Mouse (Mus musculus): ENCODE measurements around the gene Snhg11.

The Snhg11 gene

DNA sequence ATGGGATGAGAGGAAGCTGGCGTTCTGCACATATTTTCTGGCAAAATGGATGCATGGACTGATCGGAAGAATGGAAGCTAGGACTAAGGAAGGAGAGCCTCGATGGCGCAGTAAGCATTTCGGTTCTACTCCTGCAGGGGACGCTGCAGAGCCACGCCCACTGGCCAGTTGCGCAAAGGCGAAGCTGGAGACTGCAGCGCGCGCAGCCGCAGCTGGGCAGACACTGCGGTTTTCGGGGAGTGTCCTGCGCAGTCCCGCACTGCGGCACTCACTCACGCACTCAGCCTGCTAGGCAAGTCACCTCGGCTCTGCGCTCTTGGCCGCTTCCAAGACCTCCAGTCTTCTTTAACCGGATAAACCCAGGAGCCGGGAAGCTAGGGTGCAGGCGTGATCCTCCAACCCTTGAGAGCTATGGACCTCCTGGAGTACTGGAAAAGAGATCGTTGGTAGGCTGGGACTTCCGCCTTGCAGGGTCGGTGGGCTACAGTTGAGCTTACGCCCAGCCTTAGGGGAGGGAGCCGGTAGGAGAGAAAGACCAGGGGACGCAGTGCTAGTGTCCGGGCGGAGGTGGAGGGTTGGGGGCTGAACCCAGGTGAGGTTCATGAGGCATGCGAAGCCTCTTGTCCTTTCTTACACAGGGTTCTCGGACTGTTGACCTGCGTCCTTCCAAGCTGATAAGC is at the start of gene Snhg11:
Gene Snhg11, plus strand, starts transcription at position 196 of the 680 bp plus-strand sequence.
- DNase-seq, result no peak

DNA sequence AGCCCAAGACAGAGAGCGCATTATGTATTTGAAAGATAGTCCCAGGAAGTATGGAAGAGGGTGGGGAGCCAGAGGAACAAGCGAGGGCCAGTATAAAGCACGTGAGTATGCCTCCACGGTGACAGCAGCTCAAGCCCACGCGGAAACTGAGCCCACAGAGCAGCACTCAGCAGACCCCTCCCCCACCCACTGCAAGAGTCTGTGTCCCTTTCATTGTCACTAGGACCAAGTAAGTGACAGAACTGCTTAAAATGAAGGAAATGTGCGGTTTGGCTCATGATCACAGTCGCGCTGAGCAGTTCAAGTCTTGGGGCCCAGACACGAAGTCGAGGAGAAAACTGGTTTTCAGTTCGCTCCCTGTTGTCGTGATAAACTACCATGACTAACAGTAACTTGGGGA is 41.1 kb upstream of the Snhg11 start:
- no peak for DNase-seq

DNA sequence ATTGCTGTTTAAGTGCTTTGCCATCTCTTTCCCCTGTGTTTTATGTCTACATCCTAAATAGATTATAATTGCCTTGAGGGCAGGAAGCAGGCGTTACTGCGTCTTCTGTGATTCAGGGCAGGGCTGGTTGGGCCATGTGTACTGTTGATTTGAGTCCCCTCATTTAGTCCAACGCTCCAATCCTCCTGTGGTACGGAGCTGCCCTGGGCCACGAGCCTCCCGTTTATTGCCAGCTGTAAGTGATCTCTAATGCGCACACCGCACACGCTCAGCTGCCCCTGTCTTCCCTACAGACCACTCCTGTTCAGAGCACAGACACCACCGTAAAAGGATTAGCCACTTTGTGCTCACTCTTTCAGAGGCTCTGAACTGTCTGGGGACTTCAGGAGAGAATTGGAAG is 37.7 kb upstream of the Snhg11 start:
- DNase-seq, result no peak

DNA sequence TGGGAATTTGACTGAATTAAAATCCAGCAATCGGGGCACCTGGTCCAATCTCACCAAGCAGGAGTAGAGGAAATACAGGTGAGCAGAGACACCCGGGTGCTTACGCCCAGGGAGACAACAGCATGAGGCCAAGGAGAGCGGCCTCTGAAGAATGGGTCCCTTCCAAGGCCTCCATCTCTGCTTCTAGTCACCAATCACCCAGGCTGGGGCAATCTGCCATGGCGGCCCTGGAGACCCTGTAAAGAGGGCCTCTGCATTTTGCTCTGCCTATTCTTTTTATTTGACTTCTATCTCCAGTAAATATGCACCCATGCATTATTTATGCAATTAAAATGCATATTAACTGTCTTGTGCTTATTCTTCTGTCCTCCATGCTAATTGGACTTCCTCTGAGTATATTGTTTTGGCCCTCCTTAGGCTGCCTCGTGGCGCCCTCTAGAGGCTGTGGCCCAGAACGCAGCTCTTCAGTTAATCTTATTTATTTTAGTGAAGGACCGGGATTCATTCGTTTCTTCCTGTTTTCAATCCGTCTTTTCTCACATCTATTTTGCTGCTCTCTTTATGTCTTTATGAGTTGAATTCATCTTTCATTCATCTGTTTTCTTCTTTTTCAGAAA is 35.4 kb upstream of the Snhg11 start:
- DNase-seq, result no peak

DNA sequence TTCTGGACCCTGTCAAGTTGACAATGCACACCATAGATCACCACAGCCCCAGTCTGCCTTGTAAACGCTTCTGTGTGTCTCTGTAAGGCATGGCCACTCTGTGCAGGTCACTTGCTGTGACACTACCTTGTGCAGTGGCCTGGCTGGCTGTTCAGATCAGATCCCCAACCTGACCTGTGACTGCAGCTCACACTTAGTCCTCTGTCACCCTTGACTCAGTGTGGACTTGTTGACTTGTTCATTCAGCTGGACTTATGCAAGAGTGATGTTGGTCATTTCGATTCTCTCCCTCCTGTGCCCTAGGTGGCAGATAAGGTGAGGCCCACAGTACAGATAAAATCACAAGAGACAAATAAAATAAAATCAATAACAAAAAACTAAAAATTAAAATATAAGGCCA is 34.1 kb upstream of the Snhg11 start:
- DNase-seq, result no peak

DNA sequence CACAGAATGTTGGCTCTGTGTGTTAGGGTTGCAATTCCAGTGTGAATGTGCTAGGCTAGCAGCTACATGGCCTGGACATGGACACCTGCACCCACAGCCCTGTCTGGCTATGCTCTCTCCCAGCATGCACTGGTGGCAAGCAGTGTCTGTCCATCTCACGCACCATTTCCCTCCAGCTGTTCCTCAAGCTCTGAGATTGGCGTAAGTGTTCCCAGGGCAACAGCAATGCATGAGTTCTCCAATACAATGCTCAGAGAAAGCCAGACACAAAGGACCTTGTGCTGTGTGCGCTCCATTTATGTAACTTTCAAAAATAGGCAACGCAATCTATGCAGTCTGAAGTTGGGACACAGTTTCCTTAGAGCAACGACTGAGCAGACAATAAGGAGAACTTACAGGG is 31.9 kb upstream of the Snhg11 start:
- no peak for DNase-seq

DNA sequence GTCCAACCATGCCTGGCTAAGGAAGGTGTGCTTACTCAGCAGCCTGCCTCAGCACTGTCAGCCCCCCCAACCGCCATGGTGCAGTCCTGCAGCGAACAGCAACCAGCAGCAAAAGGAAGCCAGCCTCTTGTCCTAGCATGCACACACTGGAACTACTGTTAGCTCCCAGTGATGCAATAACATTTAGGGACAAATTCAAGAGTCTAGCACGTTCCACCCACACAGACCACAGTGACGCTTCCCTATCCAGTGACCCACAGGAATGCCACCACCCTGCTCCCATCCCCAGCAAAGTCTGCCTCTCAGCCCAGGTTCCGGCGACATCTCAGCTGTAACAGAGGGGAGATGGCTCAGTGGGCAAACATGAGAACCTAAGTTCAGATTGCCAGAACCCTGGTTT is 29.0 kb upstream of the Snhg11 start:
- no peak for DNase-seq

DNA sequence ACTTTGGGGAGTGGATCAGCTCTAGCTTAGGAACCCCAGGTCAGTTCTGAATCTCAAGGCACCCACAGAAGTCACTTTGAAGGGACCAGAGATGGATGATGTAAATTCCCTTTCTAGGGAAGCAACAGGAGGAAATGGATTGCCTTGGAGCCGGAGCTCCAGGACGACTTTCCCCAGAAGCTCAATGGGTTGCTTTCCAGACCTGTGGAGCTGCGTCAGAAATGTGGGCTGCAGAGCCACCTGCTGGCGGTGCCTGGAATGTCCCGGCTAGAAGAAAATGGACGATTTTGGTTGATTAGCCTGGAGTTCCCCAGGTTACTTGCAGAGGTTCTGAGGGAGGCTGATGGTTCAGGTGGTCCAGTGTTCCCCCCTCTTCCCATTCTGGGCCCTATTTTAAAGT is 27.6 kb upstream of the Snhg11 start:
- peak; percentile 48 for DNase-seq

DNA sequence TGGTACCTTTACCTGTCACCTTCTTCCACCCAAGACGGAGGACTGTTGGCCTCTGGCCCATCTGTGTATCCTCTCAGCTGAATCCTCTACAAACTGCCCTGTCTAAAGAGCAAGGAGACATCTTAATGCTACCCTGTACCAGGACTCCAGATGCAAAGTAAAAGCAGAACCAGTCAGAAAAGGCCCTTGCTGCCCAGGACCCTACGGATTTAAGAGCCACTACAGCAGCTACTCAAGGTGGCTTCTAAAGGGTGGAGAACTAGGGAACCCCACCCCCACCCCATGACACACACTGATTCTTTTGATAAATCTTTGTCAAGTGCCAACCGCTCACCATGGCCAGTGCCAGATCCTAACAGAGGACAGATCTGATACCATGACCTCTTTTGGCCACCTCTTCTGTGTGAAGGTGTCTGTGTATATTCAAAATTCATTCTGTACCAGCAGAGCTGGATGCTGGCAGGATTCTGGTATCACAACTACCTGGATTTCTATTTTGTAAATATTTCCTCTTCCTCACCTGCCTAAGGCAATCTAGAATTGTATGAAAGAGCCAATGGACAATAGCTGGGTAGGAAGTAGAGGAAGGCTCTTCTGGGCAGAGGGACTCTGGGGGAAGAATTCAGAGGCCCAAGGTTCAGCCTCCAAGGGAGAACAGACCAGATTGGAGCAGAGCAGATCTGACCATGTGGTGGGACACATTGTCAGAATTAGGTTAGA is 22.5 kb upstream of the Snhg11 start:
- no peak for DNase-seq

DNA sequence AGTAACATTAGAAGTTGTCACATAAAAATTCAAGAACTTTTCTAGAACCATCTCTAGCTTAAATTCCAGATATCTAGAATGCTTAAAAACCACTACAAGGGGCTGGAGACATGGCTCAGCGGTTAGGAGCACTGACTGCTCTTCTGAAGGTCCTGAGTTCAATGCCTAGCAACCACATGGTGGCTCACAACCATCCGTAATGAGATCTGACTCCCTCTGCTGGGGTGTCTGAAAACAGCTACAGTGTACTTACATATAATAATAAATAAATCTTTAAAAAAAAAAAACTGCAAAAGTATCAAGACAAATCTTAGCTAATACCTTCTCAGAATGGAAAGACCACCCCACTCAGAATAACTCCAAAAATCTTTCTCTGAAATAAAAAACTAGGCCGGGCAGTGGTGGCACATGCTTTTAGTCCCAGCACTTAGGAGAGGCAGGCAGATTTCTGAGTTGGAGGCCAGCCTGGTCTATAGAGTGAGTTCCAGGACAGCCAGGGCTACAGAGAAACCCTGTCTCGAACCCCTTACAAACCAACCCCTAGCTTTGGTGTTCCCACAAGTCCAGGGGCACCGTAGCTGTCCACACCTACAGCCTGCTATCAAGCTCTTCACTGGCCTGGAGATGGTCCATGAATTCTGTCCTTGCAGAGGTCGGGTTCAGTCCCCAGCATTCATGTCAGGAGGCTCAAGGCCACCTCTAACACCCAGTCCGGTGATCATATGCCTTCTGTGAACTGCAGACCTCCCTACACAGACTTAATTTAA is 20.9 kb upstream of the Snhg11 start:
- no peak for DNase-seq

DNA sequence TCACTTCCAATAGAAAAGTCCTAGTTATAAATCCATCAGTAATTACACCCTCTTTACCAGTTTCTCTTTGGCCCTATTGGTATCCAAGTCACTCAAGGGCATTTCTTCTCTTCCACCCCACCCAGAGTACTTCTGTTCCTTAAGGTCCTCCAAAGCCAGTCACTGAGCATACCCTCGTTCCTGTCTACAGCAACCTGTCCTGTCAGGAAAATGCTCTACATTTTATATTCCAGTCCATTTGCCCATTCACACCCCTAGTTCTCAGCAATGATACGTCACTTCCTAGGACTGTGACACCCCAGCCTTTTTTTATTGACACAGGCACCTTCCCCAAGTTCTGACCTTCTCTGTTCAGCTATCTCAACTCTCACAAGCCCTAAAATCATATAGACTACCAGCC is 20.2 kb upstream of the Snhg11 start:
- DNase-seq, result no peak

DNA sequence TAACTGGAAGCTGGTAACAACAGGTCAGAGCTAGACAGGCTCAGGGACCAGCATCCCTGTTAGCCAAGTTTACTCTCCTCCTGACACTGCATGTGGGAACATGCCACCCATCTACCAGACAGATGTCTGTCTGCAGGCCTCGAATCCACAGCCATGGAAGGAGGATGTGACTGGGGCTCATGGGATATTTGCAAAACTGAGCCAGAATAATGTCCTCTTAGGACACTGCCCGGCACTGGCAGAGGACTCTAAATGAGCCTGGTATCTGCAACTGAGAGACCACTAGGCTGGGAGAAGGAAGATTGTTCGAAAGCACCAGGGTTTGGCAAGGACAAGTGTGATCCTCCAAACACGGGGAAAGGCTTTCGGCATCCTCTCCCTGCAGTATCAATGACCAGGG is 19.3 kb upstream of the Snhg11 start:
- DNase-seq, result no peak

DNA sequence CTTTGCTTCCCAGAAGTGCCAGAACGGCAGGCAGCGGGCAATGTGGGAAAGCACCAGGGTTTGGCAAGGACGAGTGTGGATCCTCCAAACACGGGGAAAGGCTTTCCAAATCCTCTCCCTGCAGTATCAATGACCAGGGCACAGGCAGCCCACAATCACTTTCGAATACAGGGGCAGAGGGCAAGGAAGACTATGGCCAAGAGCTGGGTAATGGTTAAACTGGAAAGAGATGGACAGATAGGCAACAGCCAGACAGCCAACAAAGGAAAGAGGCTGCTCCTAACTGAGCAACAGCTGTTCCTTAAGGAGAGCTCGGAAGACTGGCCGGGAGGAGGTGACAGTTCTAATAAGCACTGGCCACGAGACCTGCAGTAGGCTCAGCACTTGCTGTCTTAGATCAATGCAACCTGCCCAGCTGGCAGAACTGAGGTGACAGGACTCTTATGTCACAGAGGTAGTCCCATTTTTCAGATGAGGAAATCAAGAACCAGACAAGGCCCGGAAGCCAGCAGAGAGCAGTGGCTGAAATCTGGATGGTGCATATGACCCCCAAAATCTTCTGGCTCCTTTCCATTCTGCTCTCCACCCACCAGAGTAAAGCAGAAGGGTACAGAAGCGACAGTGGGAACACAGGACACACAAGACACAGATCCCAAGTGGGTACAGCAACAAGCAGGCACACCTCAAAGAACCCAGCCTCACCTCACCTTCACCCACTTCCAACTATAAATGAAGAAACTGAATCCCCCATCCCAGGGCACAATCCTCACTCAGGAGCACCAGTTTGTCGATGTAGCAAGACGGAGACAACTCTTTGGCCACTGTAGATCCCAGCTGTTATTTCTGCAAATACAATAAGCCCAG is 15.4 kb upstream of the Snhg11 start:
- peak; percentile 45 for DNase-seq

DNA sequence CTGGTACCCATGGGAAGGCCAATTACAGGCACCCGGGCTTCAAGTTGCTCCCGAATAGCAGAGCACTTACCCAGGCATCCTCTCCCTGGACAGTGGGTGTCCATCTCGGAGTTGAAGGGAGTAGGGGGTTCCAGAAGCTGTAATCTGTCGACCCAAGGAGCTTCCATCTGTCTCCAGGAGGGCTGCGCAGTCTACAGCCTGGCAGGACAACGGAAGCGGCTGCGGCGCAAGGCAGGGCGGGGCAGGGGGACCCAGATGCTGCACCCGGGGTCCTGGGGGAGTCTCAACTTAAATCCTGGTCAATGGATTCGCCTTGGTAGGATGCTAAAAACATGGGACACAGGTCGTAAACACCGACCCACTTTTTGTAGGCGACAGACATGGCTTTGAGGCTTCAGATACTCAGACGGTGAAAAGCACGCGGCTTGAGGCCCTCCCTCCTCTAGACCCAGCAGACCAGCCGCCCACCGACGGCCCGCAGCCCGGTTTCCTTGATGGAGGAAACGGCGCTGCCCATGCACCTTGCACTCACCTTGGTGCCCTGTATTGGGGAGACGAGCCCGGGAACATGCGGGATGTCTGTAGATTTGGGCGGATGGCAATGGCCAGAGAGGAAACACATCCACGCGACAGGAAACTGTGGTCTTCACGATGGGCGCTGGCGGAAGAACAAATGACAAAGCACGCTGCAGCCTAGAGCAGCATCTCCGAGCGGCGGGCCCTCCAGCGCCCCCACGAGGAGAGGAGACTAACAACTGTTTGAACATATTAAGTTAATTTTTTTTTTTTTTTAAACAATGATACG is 14.4 kb upstream of the Snhg11 start:
- DNase-seq, result peak; percentile 77

DNA sequence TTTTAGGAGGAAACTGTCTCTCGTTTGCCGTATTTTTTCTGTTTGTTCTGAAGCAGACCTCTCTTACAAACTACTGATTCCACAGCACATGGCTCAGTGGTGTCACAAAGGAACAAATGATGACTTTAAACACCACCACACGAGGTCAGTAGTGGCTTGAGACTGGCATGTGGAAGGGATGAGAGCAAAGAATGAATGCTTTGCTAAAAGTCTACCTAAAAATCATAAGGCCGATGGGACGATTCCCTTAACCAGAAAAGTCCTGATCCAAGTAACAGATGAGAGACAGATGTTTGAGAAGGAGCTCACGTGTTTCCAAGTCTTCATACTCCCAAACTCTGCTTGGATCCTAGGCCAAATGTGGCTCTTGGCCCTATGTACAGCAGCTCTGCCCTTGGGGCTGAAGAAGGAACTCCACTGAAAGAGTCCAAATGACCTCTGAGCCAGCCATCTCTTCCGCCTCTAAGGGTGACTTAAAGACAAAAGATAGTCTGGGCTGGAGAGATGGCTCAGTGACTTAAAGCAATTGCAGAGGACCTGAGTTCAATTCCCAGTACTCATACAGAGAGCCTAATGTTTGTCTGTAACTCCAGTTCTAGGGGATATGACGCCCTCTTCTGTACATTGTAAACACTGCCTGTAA is 13.6 kb upstream of the Snhg11 start:
- DNase-seq, result no peak

DNA sequence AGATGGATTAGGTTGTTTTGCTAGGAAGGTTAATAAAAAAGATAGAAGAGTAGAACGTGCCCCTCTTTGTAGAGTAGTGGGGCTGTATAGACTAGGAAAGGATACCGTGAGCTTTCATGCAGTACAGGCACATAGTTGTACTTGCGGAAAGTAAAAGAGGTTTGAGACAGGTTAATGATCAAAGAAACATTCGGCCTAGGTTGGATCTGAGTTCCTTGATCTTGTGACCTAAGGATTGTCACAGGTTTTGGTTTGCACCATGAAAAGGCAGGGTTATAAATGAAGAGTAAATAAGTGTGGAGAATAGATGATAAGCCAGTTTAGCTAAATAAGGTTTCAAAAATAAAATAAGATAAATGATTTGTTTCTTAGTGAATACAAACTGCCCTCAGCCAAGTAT is 11.3 kb upstream of the Snhg11 start:
- no peak for DNase-seq

DNA sequence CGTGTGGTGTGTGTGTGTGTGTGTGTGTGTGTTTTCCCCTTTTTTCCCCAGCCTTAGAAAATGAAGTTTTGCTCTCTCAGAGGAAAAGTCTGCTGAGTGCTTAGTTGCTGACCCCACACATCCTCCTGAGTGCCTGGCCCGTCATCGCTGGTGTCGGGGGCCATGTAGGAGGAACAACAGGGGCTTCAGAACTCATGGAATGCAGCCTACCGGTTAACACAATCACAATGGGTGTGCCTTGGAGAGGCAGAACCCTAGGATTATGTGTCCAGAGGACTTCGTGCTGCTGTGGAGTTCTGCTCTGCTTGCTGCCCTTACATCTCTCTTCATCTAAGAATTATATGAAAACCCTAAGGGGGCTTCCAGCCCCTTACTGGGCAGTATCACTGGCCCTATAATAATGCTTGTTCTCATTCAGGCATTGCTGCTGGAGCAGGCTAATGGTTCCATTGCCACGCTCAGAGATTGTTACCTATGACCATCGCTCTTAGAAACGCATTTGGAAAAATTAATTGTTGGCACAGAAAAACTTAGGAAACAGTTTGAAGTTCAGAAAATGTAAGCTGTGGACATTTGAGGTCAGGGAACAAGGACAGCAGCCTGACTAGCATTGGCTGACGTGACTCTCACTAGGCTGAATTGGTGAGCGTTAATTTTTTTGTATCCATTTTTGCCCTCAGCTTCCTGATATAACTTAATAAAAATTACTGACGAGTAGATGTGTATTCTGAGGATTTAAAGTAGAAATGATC is 10.2 kb upstream of the Snhg11 start:
- DNase-seq, result no peak

DNA sequence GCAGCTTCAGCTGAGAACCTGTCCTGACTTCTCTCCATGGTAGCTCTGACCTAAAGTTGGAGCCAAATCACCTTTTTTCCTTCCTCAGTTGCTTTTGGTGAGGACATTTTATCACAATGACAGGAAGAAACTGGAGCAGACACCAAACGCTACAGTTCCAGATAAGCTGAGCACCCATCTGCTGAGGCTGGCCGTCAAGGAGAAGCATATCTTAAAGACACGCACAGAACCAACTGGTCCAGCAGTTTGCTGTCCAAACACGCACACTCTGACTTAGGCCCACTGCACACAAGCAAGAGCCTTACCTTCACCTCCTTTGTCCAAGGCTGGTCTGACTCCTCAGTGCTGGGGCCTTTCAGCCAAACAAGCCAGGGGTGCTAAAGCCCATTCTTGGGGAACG is 7.8 kb upstream of the Snhg11 start:
- DNase-seq, result no peak

DNA sequence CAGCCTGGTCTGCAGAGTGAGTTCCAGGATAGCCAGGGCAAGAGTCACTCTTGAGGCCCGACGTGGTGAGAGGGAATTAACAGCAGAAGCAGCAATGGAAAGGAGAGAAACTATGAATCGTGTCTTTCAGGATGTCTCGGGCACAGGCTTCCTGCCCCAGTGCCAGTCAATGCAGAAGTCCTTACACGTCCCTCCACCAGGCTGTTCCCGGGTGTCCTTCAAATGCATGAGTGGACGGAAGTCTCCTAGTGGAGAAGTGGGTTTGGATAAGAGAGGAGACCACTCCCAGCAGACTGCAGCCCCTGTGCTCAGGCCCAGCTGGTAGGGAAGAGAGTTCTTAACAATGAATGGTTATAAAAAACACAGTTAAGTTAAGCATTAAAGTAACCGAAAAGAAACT is 7.1 kb upstream of the Snhg11 start:
- no peak for DNase-seq

DNA sequence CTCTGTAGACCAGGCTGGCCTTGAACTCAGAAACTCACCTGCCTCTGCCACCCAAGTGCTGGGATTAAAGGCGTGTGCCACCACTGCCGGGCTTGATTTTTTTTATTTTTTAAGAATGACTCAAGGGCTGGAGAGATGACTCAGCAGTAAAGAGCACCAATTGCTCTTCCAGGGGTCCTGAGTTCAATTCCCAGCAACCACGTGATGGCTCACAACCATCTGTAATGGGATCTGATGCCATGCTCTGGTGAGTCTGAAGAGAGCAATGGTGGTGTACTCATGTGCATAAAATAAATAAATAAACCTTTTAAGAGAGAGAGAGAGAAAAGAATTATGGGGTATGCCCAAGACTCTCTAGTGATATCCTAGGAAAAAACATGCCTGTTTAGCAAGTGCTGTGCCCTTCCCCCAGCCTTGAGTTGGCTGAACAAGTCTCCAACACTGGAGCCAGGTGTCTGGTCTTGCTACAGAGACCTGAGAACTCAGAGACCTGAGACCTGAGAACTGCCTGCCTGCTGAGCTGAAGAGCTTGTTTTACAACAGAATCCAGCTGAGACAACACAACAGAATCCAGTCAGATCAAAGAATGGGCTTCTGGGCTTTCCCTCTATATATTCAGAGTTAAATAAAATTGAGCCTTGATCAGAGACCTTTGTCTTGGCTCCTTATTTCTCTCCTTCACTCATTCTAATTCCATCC is 5.8 kb upstream of the Snhg11 start:
- no peak for DNase-seq

Data from kidney, adult 11 months (tissue).